Mouse (Mus musculus): ENCODE measurements around the gene Cyb5d1.

Gene Cyb5d1

DNA sequence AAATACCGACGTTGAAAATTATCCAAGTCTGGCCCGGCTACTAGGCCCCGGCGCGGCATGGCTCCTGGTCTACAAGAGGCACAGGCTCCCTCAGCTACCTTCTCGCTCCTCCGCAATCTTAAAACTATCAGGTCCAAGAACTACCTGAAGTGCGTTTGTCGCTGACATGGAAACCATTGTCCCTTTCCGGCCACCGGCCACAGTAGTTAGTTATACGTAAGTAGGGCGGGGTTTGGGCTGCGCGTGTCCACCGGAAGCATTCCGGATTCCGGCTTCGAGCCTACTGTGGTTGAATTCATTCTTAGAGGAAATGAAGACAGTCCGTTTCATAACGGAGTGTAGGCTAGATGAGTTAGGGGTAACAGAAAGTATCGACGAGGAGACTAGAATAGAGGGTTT lies at the start of gene Cyb5d1, which contains the start of gene Naa38:
Cyb5d1 (minus strand) TSS at position 397 of the 399 bp plus-strand sequence.
Naa38 (plus strand) TSS at position 253 of the 399 bp plus-strand sequence.
- peak; percentile 93 for DNase-seq (ENCODE audit: low read depth, low spot score)

- peak; percentile 67 for DNase-seq (ENCODE audit: low read depth, low spot score)
Observed at GRCm38 (mm10) chr11:69443328-69443727, 47.9 kb upstream of the Cyb5d1 start.

- DNase-seq (ENCODE audit: low read depth, low spot score) = peak; percentile 73
Observed at GRCm38 (mm10) chr11:69437291-69437690, 41.9 kb upstream of the Cyb5d1 start.

DNA sequence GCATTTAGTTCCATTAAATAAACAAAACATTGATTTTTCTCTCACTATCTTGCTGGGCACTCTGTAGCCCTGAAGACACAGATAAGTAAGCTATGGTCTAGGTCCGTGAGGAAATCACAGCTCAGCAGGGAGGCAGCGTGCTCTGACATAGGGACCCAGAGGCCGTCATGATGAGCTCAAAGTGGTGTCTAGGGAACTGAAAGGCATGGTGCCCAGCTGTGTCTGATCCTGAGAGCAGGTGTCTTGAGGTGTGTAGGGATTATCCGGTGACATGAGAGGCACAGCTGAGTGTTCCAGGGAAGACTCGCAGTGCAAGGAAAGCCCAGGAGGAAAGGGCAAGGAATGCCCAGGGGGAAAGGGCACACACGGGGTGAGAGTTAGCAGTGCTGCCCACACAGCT lies 37.8 kb upstream of the Cyb5d1 start:
- no peak for DNase-seq (ENCODE audit: low read depth, low spot score)

DNA sequence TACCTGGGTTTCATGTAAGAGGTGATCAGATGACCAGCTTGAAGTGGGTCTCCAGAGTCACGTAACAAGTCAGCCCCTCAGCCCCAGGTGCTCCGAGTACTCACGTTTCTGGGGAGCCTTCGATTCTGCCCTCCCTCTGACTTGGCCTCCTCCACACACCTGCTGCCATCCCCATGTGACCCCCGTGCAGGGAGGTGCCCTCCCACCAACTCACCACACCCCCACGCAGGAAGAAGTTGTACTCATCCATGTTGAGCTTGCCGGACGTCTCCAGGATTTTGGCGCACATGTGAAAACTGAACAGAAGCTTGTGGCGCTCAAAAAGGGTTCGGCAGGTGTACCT lies 37.2 kb upstream of the Cyb5d1 start:
- DNase-seq (ENCODE audit: low read depth, low spot score) = no peak

- DNase-seq (ENCODE audit: low read depth, low spot score) = peak; percentile 85
Observed at GRCm38 (mm10) chr11:69431829-69432639, 36.6 kb upstream of the Cyb5d1 start.

DNA sequence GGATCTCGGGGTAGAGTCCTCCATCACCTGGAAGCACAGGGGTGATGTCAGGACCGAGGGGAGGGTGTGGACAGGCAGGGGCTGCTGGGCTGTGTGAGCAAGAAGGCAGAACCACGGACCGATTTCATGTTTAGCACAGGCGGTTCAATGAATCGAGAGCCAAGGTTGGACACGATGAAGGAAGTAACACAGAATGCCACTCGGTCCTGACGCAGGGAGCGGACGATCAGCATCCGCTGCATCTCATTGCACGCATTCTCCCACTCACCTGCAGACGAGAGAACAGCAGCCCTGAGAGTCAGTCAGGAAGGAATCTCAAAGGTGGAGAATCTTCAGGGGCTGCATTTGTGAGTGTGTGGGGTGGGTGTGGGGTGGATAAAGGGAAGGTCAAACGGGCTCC lies 35.2 kb upstream of the Cyb5d1 start:
- DNase-seq (ENCODE audit: low read depth, low spot score) = no peak

- DNase-seq (ENCODE audit: low read depth, low spot score) = no peak
Observed at GRCm38 (mm10) chr11:69429313-69429712, 33.9 kb upstream of the Cyb5d1 start.

- peak; percentile 93 for DNase-seq (ENCODE audit: low read depth, low spot score)
Observed at GRCm38 (mm10) chr11:69428751-69429150, 33.3 kb upstream of the Cyb5d1 start.

DNA sequence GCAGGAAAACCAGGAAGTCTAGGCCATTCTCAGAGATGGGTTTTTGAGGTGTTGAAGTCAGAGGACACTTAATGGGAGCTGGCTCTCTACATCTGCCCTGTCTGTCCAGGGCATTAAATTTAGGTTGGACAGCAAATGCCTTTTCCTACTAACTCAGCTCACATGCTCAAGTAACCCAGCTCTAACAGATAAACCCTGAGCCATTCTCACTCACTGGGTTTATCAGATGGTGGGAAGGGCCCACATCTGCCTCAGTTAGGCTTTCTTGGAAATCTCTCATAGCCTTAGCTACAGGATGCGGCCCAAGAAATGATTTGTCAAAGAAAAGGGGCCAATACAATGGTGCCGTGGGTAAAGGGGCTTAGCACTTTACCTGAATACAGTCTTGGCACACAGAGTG lies 30.8 kb upstream of the Cyb5d1 start:
- DNase-seq (ENCODE audit: low read depth, low spot score) = no peak

DNA sequence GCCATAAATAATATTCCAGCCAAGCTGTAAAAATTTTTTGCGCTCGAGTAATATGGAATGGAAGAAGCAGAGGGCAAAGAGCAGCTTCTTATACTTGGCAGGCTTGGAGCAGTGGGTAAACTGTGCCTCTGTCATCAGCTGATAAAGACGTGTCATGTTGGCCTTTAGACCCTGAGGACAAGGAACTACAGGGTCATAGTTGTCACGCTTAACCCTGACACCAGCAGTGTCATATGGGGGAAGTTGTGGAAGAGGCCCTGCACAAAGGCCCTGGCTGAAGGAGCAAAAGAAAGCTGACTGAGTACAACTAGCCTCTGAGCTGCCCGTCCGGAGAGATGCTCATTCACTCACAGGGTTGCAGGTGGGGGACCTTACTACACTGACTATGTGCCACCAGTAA lies 28.5 kb upstream of the Cyb5d1 start:
- no peak for DNase-seq (ENCODE audit: low read depth, low spot score)

DNA sequence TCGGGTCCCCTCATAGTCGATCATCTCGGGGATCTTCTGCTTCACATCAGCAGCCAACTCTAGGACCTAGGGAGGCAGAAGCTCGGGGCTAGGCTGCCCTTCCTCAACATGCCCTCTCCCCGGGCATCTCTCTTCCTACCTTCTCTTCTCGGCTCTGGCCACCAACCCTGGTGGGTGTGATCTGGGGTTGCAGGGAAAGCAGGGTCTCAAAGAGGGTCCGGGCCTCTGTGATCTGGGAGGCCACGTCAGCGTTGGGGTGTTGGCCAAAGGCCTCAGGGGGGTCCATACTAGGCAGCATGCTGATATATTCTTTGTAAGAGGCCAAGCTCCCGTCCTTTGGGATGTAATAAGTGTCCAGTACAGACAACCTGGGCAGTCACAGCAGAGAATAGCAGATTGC lies 27.4 kb upstream of the Cyb5d1 start:
- DNase-seq (ENCODE audit: low read depth, low spot score) = no peak

DNA sequence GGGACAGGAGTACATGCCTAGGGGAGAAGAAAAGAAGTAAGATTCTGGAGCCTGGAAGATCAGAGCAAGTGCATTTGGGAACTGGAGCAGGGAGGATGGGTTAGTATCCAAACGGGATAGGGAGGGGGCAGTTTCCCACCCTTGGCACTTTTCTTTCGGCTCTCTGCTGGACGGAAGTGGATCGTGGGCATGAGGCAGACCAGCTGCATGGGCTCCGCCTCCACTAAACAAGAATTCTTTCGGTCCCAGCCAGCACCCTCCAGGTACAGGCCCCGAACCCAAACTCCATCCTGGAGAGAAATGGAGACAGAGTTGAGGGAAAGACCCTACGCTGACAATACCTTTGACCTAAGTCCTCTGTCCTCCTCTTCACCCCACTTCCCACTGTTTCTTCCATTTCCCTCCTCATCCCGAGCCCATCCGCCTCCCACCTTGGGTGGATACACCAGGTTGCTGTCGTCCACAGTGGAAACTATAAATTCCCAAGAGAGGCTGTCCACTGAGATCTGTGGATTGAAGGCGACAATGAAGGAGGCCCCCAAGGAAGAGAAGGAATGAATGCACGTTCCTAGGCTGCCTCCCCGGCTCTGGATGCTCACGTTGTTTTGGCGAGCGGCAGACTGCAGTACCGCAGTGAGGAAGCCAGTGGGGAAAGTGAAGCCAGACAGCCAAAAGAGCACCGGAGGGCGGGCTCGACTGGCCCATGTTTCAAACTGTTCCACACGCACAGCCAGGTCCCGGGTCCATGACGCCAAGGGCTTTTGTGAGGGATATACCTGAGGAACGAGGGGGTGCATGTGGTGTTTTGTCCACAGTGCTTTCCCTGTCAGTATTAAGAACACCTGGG lies 25.9 kb upstream of the Cyb5d1 start:
- no peak for DNase-seq (ENCODE audit: low read depth, low spot score)

GRCm38 (mm10) chr11:69420554-69421000 lies 25.1 kb upstream of the Cyb5d1 start:
- DNase-seq (ENCODE audit: low read depth, low spot score) = no peak

DNA sequence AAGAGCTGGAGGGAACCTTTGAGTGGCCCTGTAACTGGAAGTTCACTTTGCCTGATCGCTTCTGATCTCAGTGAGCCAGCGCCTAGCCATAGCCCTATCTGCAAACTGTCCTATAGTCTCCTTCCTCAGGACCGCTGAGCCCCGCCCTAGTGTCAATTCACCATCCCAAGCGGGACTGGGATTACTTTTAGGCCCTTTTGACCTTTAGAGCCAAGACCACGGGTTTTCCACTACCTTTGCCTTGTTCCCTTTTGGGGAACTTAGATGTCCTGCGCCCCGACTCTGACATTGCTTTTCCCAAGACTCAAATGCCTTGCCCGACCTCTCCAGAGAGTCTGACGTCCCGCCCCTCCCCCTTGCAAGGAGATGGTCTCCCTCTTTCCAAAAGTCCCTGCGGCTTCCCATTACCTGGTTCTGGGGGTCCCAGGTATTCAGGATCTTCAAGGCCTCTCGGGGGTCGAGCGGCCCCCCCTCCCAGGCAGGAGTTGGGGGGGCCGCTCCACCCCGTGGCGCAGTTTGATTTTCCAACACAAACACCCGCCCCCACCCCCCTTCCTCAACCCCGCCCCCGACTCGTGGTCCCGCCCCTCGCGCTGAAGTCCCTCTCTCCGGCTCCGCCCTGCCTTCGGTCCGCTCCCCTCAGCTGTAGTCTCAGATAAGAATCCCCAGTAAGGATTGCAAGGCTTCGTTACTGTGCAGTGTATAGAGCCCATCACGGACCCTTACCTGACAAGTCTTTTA lies 24.6 kb upstream of the Cyb5d1 start:
- DNase-seq (ENCODE audit: low read depth, low spot score) = peak; percentile 86

DNA sequence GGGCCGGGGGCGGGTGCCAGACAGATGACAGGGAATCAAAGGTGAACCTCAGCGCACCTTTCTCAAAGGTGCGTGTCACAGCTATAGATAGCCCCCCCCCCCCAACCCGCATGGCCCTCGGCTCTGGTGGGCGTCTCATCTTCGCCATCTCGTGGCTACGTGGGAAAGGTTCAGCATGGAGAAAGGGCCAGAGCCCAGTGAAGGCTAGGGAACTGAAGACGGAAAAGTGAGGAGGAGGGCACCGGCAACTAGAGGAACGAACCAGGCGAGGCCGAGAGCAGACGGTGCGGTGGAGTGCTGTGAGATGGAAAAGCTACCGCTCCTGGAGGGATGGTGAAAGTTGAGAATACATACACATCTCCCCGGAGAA lies 24.0 kb upstream of the Cyb5d1 start:
- no peak for DNase-seq (ENCODE audit: low read depth, low spot score)

- DNase-seq (ENCODE audit: low read depth, low spot score) = peak; percentile 99
Observed at GRCm38 (mm10) chr11:69418481-69419442, 23.3 kb upstream of the Cyb5d1 start.

- peak; percentile 98 for DNase-seq (ENCODE audit: low read depth, low spot score)
Observed at GRCm38 (mm10) chr11:69417449-69418384, 22.3 kb upstream of the Cyb5d1 start.

DNA sequence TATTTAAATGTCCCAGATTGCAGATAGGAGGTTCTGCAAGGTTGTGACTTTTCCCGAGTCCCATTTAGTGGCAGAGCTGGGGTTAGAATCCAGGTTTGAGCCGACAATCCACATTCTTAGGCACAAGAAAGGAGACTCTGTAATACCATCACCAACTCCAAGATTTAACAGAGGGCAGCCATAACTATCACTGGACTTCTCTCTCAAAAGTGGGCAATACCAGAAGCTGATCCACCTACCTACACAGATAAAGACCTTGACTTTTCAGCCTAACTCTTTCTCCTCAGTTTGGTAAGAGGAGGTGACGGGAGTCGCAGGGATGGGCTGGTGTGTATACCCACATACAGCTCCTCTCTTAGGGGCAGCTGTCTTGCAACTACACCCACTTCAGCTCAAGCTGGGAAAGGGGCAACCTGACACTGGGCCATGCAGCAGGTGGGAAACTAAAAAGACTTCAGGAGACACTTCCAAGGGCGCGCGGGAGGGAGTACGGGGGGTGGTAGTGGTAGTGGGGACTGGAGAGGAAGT lies 21.6 kb upstream of the Cyb5d1 start:
- no peak for DNase-seq (ENCODE audit: low read depth, low spot score)

Measured in ZHBTc4 (cell line).